Mouse (Mus musculus) left cerebral cortex, postnatal 14 days (tissue): ENCODE measurements around the gene Sfxn2. TPM values are rescaled to one million over a fixed set of nuclear protein-coding genes. Genes with fewer than 3 reads are reported as not detected.
"Not testable (repeated sequence)": the region's sequence is repeated elsewhere in the genome, so short reads cannot be mapped to it uniquely, and the experiment has no call there.

Source experiments
- DNase-seq, 2 experiments: peaks; one replicate each; pipeline ENCODE4 v3.0.0; 2021 to 2022; ENCODE audit warnings: low spot score in 2 of 2, mixed read lengths in 1 of 2
- intact Hi-C: fragments of 180-260 bp; cut with DNase I; formaldehyde crosslinking; loops from one replicate; pipeline ENCODE4 v1.15.1; 2025
- total RNA-seq, 2 experiments: library from RNA; stranded (reverse); gene quantifications; 2 replicates each; pipeline ENCODE4 v1.2.3; 2021

Sfxn2 gene
- total RNA-seq, 2 experiments from 2014 or later, result 4.1 to 6.0 TPM

DNA sequence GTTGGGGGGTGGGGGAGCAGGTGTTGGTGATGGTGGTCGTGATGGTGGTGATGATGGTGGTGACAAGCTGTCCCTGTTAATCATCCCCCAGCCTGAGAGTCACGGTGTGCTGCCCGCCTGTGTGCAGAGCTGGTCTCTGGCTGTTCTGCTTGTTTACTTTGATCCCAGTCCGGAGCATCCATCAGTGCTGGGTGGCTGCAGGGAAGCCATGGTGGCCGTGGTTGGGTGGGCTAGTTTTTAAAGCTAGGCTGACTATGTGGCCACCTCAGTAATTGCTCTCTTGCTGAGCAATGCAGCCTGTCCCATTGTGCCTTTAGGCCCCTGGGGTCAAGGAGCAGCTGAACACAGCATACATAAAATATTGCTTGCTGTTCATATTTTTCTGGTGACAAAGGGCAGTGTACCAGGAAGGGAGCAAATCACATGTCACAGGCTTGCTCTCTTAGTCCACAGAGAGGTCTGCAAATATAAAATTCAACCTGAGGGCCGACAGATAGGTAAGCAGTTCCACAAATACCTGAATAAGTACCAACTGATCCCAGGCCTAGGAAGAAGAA is 38.5 kb upstream of the Sfxn2 start:
- no peak for DNase-seq
- intact Hi-C loops, result no loop called here

GRCm38 (mm10) chr19:46537357-46537756 is 35.8 kb upstream of the Sfxn2 start:
- no peak for DNase-seq
- intact Hi-C loops, result no loop called here

DNA sequence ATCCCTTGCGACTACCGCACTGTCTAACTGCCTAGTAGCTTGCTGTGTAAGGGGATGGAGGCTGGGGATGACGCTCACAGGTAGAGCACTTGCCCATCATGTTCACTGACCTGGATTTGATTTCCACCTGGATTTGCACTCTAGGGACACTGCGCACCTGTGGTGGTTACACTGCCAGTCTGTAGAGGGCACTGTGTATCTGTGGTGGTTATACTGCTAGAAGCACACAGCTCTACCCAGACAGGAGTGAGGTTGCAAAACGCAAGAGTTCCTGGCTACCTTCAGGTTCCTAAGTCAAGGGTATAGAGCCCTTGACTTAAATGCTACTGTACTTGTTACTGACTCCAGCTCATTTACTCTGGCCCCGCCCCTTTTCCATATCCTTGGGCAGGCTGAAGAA is 35.0 kb upstream of the Sfxn2 start:
- no peak for DNase-seq
- intact Hi-C loops, result no loop called here

- intact Hi-C loops, result no loop called here
- DNase-seq, result no peak
Measured at GRCm38 (mm10) chr19:46542750-46543149, 30.4 kb upstream of the Sfxn2 start.

DNA sequence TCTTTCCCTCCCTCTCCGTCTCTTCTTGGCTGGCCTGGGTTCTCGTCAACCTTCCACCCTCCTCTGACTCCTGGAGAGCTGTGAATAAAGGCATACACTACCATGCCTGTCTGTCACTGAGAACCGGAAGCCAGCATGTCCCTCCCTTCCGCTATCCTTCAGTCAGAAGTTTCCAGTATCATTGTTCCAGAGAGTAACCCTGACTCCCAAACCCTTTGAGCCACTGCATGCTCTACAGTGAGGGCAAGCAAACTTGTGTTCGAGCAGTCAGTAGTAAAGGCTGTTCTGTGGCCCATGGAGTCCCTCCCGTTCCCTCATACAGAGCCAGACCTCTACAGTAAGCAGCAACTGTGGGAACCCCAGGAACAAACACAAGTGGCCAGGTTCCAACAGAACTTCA is 25.6 kb upstream of the Sfxn2 start:
- intact Hi-C loops, result no loop called here
- no peak for DNase-seq

GRCm38 (mm10) chr19:46548110-46548509 is 25.1 kb upstream of the Sfxn2 start:
- DNase-seq, result no peak
- intact Hi-C loops, result no loop called here

- intact Hi-C loops, result no loop called here
- DNase-seq, result no peak
Measured at GRCm38 (mm10) chr19:46550385-46550784, 22.8 kb upstream of the Sfxn2 start.

DNA sequence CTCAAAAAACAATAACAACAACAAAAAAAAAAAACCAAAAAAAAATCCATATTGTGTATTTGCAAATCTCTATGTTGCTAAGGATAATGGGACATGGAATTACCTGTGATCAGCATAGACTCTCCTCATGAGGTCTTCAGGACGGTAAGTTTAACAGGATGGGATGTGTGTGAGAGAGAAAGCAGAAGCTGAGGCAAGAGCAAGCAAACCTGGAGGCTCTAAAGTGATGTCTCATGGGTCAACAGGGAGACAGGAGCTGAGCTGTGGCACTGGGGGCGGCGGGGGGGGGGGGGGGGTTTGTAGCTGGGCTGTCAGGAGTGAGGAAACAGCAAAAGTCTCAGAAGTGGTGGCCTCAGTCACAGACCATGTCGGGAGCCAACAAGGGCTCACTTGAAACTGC is 20.7 kb upstream of the Sfxn2 start:
- intact Hi-C loops, result no loop called here
- DNase-seq, result no peak

DNA sequence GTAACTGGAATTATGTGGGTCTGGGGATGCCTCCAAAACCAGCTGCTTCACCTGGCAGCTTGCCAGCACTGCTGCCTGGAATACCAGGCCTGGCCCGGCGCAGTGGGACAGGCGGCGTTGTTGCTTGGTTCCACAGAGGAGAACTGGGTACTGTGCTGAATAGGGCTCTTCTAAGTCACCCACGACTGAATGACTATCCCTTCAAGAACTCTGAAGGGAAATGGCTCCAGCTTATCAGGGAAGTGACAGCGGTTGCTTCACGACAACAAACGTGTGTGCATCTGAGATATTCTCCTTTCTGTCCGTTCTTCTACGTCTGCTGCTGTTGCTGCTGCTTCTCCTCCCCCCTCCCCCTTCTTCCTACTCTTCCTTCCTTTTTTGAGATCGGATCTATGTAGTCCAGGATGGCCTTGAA is 19.6 kb upstream of the Sfxn2 start:
- DNase-seq, result peak; percentile 65 to 71
- intact Hi-C loops, result no loop called here

- intact Hi-C loops, result no loop called here
Measured at GRCm38 (mm10) chr19:46558009-46558408, 15.2 kb upstream of the Sfxn2 start.

GRCm38 (mm10) chr19:46558631-46559030 is 14.5 kb upstream of the Sfxn2 start:
- intact Hi-C loops, result no loop called here
- no peak for DNase-seq

More at GRCm38 (mm10) chr19:46558009-46558408, 15.2 kb upstream of the Sfxn2 start:
- DNase-seq, result no peak

DNA sequence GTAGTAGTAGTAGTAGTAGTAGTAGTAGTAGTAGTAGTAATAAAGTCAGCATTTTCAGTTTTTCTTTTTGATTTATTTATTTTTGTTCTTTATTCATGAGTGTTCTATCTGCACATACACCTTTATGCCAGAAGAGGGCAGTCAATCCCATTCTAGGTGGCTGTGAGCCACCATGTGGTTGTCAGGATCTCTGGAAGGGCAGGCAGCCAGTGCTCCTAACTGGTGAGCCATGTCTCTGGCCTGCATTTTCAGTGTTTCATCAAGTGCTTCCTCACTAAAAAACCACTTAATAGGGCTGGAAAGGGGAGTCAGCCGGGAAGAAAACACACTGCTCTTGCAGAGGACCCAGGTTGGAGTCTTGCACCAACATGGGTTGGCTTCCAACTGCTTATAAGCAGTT is 11.0 kb upstream of the Sfxn2 start:
- DNase-seq, result peak; percentile 62
- intact Hi-C loops, result no loop called here

GRCm38 (mm10) chr19:46562581-46563515 is 10.3 kb upstream of the Sfxn2 start:
- DNase-seq, result no peak
- intact Hi-C loops, result no loop called here

DNA sequence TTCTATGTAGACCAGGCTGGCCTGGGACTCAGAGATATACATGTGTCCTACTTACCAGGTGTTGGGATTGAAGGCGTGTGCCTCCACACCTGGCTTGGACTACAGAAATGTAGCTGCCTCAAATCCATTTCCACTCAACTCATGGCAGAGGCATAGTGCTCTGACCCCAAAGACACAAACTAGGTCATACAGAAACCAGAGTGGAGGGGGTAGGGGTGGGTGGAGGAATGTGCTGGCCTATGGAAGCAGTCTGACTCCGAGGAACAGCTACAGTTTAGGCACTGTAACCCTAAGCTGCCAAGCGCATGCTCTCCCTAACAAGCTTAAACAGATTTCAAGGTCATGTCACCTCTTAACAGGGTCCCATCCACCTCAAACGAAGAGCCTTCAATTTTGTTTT is 9.6 kb upstream of the Sfxn2 start:
- intact Hi-C loops, result no loop called here
- DNase-seq, result no peak

- intact Hi-C loops, result no loop called here
- no peak for DNase-seq
Measured at GRCm38 (mm10) chr19:46564043-46564462, 9.1 kb upstream of the Sfxn2 start.

DNA sequence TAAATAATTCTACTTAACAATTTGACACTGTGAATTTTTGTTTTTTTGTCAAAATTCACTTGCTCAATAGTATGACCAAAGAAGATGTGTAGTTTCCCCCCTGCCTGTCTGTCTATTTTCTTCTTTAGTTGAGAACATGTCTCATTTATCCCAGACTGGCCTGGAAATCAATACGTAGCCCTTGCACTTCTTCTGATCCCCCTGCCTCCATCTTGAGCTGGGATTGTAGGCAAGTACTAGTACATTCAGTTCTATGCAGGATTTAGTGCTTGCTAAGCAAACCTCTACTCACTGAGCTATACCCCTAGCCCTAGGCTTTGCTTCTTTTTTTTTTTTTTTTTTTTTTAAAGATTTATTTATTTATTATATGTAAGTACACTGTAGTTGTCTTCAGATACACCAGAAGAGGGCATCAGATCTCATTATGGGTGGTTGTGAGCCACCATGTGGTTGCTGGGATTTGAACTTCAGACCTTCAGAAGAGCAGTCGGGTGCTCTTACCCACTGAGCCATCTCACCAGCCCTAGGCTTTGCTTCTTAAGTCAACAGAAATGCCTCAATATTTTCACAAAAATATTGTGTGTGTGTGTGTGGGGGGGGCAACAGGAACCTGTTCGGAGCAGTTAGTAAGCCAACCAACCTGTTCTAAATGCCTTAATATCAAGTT is 1.8 kb upstream of the Sfxn2 start:
- intact Hi-C loops, DNase-seq: not testable (repeated sequence)

DNA sequence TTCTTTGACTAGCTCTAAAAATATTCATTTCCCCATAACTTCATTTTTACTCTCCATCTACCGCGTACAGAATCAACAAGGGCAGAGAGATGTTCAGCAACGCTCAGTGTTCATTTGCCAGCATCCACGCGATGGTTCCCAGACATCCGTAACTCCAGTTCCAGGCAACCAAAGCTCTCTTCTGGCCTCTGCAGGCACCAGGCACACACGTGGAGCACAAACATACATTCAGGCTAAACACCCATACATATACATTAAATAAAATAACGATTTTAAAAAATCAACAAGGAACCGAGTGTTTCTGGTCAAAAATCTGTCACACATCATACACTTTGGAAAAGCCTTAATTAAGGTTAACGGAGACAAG is 1.3 kb upstream of the Sfxn2 start:
- intact Hi-C loops, result loop anchor here (2.0 kb wide), 1 partner anchor 69 kb away; no protein-coding TSS in a partner anchor

GRCm38 (mm10) chr19:46572548-46572947 is 617 bp upstream of the Sfxn2 start:
- intact Hi-C loops, result loop anchor here (2.0 kb wide), 1 partner anchor 70 kb away; no protein-coding TSS in a partner anchor
- DNase-seq, result peak; percentile 23 to 43

More for the DNA sequence above, 1.3 kb upstream of the Sfxn2 start:
- no peak for DNase-seq

GRCm38 (mm10) chr19:46573990-46574389 is 825 bp downstream of the Sfxn2 start:
- DNase-seq, result no peak
- intact Hi-C loops, result loop anchor here (2.0 kb wide), 1 partner anchor 71 kb away; no protein-coding TSS in a partner anchor

- intact Hi-C loops, result no loop called here
- DNase-seq, result no peak
Measured at GRCm38 (mm10) chr19:46575196-46575595, 2.0 kb downstream of the Sfxn2 start.
